ENCODE assay signal across 8 mouse cellular contexts in genomic region chr3:96268776-96269378, GRCm38 (mm10). TPM values are rescaled to one million over a fixed set of nuclear protein-coding genes. Genes with fewer than 3 reads are reported as not detected.
DNase-seq lines count a peak whose midpoint lies in the region; ATAC-seq lines count a peak whose summit lies in the region.
"Not testable (repeated sequence)": the region's sequence is repeated elsewhere in the genome, so short reads cannot be mapped to it uniquely, and the experiment has no call there.

No protein-coding gene starts in this region.

- peak overlapping the region; percentile 51 for H3K4me3 ChIP-seq in brown adipose tissue, adult 24 weeks (ENCODE audit: insufficient read depth, low read depth, low read length)
- peak overlapping the region; percentile 67 for H3K4me3 ChIP-seq in forebrain, embryonic 10.5 days
- peak overlapping the region; percentile 72 for H3K4me3 ChIP-seq in heart, embryonic 16.5 days (ENCODE audit: low read length)
- H3K4me3 ChIP-seq in kidney, embryonic 14.5 days (ENCODE audit: low read length): peak overlapping the region; percentile 61
- peak overlapping the region; percentile 59 for H3K4me3 ChIP-seq in liver, embryonic 13.5 days (replicated peaks)
- H3K4me3 ChIP-seq in midbrain, embryonic 13.5 days (replicated peaks): peak overlapping the region; percentile 50

- peak overlapping the region; percentile 72 for H3K27ac ChIP-seq in brown adipose tissue, adult 24 weeks (replicated peaks; ENCODE audit: low read depth, low read length)
- H3K27ac ChIP-seq in forebrain, embryonic 10.5 days: peak overlapping the region; percentile 96
- peak overlapping the region; percentile 91 for H3K27ac ChIP-seq in heart, embryonic 16.5 days (ENCODE audit: low read length)
- peak overlapping the region; percentile 99 for H3K27ac ChIP-seq in kidney, embryonic 14.5 days (ENCODE audit: low read depth, low read length)
- H3K27ac ChIP-seq in liver, embryonic 13.5 days: peak overlapping the region; percentile 100
- H3K27ac ChIP-seq in midbrain, embryonic 13.5 days: peak overlapping the region; percentile 93

- not testable (repeated sequence) for H3K36me3 ChIP-seq in forebrain, embryonic 10.5 days (replicated peaks); heart, embryonic 16.5 days (ENCODE audit: control insufficient read depth, insufficient read depth); kidney, embryonic 14.5 days (ENCODE audit: control insufficient read depth, insufficient read depth, low read length); liver, embryonic 13.5 days; midbrain, embryonic 13.5 days

- peak overlapping the region; percentile 83 for H3K4me2 ChIP-seq in heart, embryonic 16.5 days (ENCODE audit: low read depth, low read length)
- peak overlapping the region; percentile 61 for H3K4me2 ChIP-seq in kidney, embryonic 14.5 days (replicated peaks; ENCODE audit: low read depth, low read length)
- H3K4me2 ChIP-seq in liver, embryonic 13.5 days: peak overlapping the region; percentile 68
- peak overlapping the region; percentile 77 for H3K4me2 ChIP-seq in midbrain, embryonic 13.5 days (replicated peaks)

- peak; percentile 31 for ATAC-seq in heart, embryonic 16.5 days (replicated peaks; ENCODE audit: extremely low read depth, insufficient read depth, low FRiP score)
- peak; percentile 46 for ATAC-seq in kidney, embryonic 14.5 days (ENCODE audit: low FRiP score, low TSS enrichment)
- ATAC-seq in liver, embryonic 13.5 days (ENCODE audit: low read depth): peak; percentile 37
- ATAC-seq in midbrain, embryonic 13.5 days: peak; percentile 73

- H3K9me3 ChIP-seq in forebrain, embryonic 10.5 days; heart, embryonic 16.5 days (replicated peaks; ENCODE audit: control insufficient read depth, low read length); kidney, embryonic 14.5 days (ENCODE audit: control insufficient read depth, low read length); liver, embryonic 13.5 days (replicated peaks); midbrain, embryonic 13.5 days: not testable (repeated sequence)

- not testable (repeated sequence) for H3K4me1 ChIP-seq in brown adipose tissue, adult 24 weeks (ENCODE audit: control insufficient read depth, insufficient read depth, insufficient read length, low read length)
- H3K4me1 ChIP-seq in forebrain, embryonic 10.5 days: peaks cover 36% of the 10 kb centered on the region
- peaks cover 14% of the 10 kb centered on the region for H3K4me1 ChIP-seq in heart, embryonic 16.5 days (ENCODE audit: control insufficient read depth, insufficient read depth, low read length)
- H3K4me1 ChIP-seq in kidney, embryonic 14.5 days (ENCODE audit: control insufficient read depth, insufficient read depth, low read length): peaks cover 21% of the 10 kb centered on the region; the same call in 1 of the 2 replicates
- H3K4me1 ChIP-seq in liver, embryonic 13.5 days (replicated peaks): peaks cover 52% of the 10 kb centered on the region
- H3K4me1 ChIP-seq in midbrain, embryonic 13.5 days (replicated peaks): peaks cover 28% of the 10 kb centered on the region

- under 1% methylated on average over 15 of the region's 44 CpGs for WGBS in forebrain, embryonic 10.5 days
- under 1% methylated on average over 12 of the region's 44 CpGs for WGBS in heart, embryonic 16.5 days
- WGBS in kidney, embryonic 14.5 days: 0% methylated on average over 11 of the region's 44 CpGs
- 0% methylated on average over 9 of the region's 44 CpGs for WGBS in liver, embryonic 13.5 days (ENCODE audit: insufficient replicate concordance)
- 0% methylated on average over 13 of the region's 44 CpGs for WGBS in midbrain, embryonic 13.5 days

- H3K27me3 ChIP-seq in forebrain, embryonic 10.5 days (ENCODE audit: poor library complexity, severe bottlenecking); heart, embryonic 16.5 days (ENCODE audit: control insufficient read depth, insufficient read depth, low read length); kidney, embryonic 14.5 days (ENCODE audit: control insufficient read depth, insufficient read depth, low read length); liver, embryonic 13.5 days; midbrain, embryonic 13.5 days: not testable (repeated sequence)

- peak; percentile 74 for DNase-seq in CD4-positive helper T cell, adult 2 months (ENCODE audit: low read depth, low spot score)
- DNase-seq in forebrain, embryonic 10.5 days (ENCODE audit: extremely low spot score, low spot score): peak; percentile 58
- not testable (repeated sequence) for DNase-seq in liver, embryonic 13.5 days
- DNase-seq in spleen, postnatal 10 days (ENCODE audit: low spot score in 2 of 2): peak; percentile 57 to 71

- peak overlapping the region; percentile 73 for H3K9ac ChIP-seq in heart, embryonic 16.5 days (ENCODE audit: low read length)
- peak overlapping the region; percentile 80 for H3K9ac ChIP-seq in kidney, embryonic 14.5 days (ENCODE audit: low read depth, low read length)
- peak overlapping the region; percentile 84 for H3K9ac ChIP-seq in liver, embryonic 13.5 days
- H3K9ac ChIP-seq in midbrain, embryonic 13.5 days (replicated peaks): peak overlapping the region; percentile 67

RNA-seq across cellular contexts. Expression of gene Hist2h3b, which starts 0.4 kb away (rescaled TPM):
- polyA plus RNA-seq in brown adipose tissue, adult 24 weeks (2012; ENCODE audit: insufficient read depth, insufficient read length, missing spikeins): not detected in 2 replicates
- 48.0 and 48.8 TPM in 2 replicates for polyA plus RNA-seq in forebrain, embryonic 10.5 days (2016; fragmentation: Nextera tagmentation; extraction: Ambion mirVana)
- 17.2 and 25.2 TPM in 2 replicates for polyA plus RNA-seq in heart, embryonic 16.5 days (2015; fragmentation: Nextera tagmentation; extraction: Ambion mirVana)
- 72.6 and 85.9 TPM in 2 replicates for polyA plus RNA-seq in kidney, embryonic 14.5 days (2014; fragmentation: Nextera tagmentation; extraction: Ambion mirVana)
- polyA plus RNA-seq in liver, embryonic 13.5 days (2015; fragmentation: Nextera tagmentation; extraction: Ambion mirVana): 89.3 and 159 TPM in 2 replicates
- 47.8 and 48.8 TPM in 2 replicates for polyA plus RNA-seq in midbrain, embryonic 13.5 days (2015; fragmentation: Nextera tagmentation; extraction: Ambion mirVana)

RNA-seq across cellular contexts. Expression of gene Hist2h2bb, which starts 0.7 kb away (rescaled TPM):
- polyA plus RNA-seq in brown adipose tissue, adult 24 weeks (2012; ENCODE audit: insufficient read depth, insufficient read length, missing spikeins): not detected in 2 replicates
- 10.2 and 10.5 TPM in 2 replicates for polyA plus RNA-seq in forebrain, embryonic 10.5 days (2016; fragmentation: Nextera tagmentation; extraction: Ambion mirVana)
- 3.7 and 4.1 TPM in 2 replicates for polyA plus RNA-seq in heart, embryonic 16.5 days (2015; fragmentation: Nextera tagmentation; extraction: Ambion mirVana)
- 21.8 and 45.2 TPM in 2 replicates for polyA plus RNA-seq in kidney, embryonic 14.5 days (2014; fragmentation: Nextera tagmentation; extraction: Ambion mirVana)
- polyA plus RNA-seq in liver, embryonic 13.5 days (2015; fragmentation: Nextera tagmentation; extraction: Ambion mirVana): 23.7 and 25.8 TPM in 2 replicates
- polyA plus RNA-seq in midbrain, embryonic 13.5 days (2015; fragmentation: Nextera tagmentation; extraction: Ambion mirVana): 9.1 TPM in 2 replicates

RNA-seq across cellular contexts. Expression of gene Hist2h4, which starts 5.8 kb away (rescaled TPM):
- 0.83 and 1.6 TPM in 2 replicates for polyA plus RNA-seq in brown adipose tissue, adult 24 weeks (2012; ENCODE audit: insufficient read depth, insufficient read length, missing spikeins)
- 12.0 and 14.2 TPM in 2 replicates for polyA plus RNA-seq in forebrain, embryonic 10.5 days (2016; fragmentation: Nextera tagmentation; extraction: Ambion mirVana)
- polyA plus RNA-seq in heart, embryonic 16.5 days (2015; fragmentation: Nextera tagmentation; extraction: Ambion mirVana): 2.4 and 5.8 TPM in 2 replicates
- polyA plus RNA-seq in kidney, embryonic 14.5 days (2014; fragmentation: Nextera tagmentation; extraction: Ambion mirVana): 8.9 and 10.8 TPM in 2 replicates
- polyA plus RNA-seq in liver, embryonic 13.5 days (2015; fragmentation: Nextera tagmentation; extraction: Ambion mirVana): 15.2 and 44.8 TPM in 2 replicates
- polyA plus RNA-seq in midbrain, embryonic 13.5 days (2015; fragmentation: Nextera tagmentation; extraction: Ambion mirVana): 11.1 and 13.2 TPM in 2 replicates

RNA-seq across cellular contexts. Expression of gene Hist2h3c1, which starts 22.4 kb away (rescaled TPM):
- not detected in 2 replicates for polyA plus RNA-seq in brown adipose tissue, adult 24 weeks (2012; ENCODE audit: insufficient read depth, insufficient read length, missing spikeins)
- 0.86 TPM in 1 of 2 replicates, not detected in the other for polyA plus RNA-seq in forebrain, embryonic 10.5 days (2016; fragmentation: Nextera tagmentation; extraction: Ambion mirVana)
- 0.76 and 1.2 TPM in 2 replicates for polyA plus RNA-seq in heart, embryonic 16.5 days (2015; fragmentation: Nextera tagmentation; extraction: Ambion mirVana)
- polyA plus RNA-seq in kidney, embryonic 14.5 days (2014; fragmentation: Nextera tagmentation; extraction: Ambion mirVana): 0.91 and 2.4 TPM in 2 replicates
- 2.3 TPM in 2 replicates for polyA plus RNA-seq in liver, embryonic 13.5 days (2015; fragmentation: Nextera tagmentation; extraction: Ambion mirVana)
- 0.34 TPM in 2 replicates for polyA plus RNA-seq in midbrain, embryonic 13.5 days (2015; fragmentation: Nextera tagmentation; extraction: Ambion mirVana)

RNA-seq across cellular contexts. Expression of gene Hist2h2aa1, which starts 23.6 kb away (rescaled TPM):
- polyA plus RNA-seq in brown adipose tissue, adult 24 weeks (2012; ENCODE audit: insufficient read depth, insufficient read length, missing spikeins): not detected in 2 replicates
- polyA plus RNA-seq in forebrain, embryonic 10.5 days (2016; fragmentation: Nextera tagmentation; extraction: Ambion mirVana): 8.1 and 16.6 TPM in 2 replicates
- 11.8 and 12.6 TPM in 2 replicates for polyA plus RNA-seq in heart, embryonic 16.5 days (2015; fragmentation: Nextera tagmentation; extraction: Ambion mirVana)
- polyA plus RNA-seq in kidney, embryonic 14.5 days (2014; fragmentation: Nextera tagmentation; extraction: Ambion mirVana): 18.3 and 20.3 TPM in 2 replicates
- 26.9 and 40.6 TPM in 2 replicates for polyA plus RNA-seq in liver, embryonic 13.5 days (2015; fragmentation: Nextera tagmentation; extraction: Ambion mirVana)
- 23.2 and 42.5 TPM in 2 replicates for polyA plus RNA-seq in midbrain, embryonic 13.5 days (2015; fragmentation: Nextera tagmentation; extraction: Ambion mirVana)
